Mouse (Mus musculus) right cerebral cortex, adult 18-20 months (tissue): ENCODE measurements around the gene H2-Ob.

Experiments
- DNase-seq: peaks from one replicate; pipeline ENCODE4 v3.0.0; 2022; ENCODE audit warnings: mixed read lengths

H2-Ob gene

GRCm38 (mm10) chr17:34238706-34239105 lies at the start of gene H2-Ob:
H2-Ob (plus strand) TSS chr17:34238903.
- DNase-seq = peak; percentile 26

GRCm38 (mm10) chr17:34188986-34189385 lies 49.7 kb upstream of the H2-Ob start:
- no peak for DNase-seq

- DNase-seq = no peak
Observed at GRCm38 (mm10) chr17:34192852-34193251, 45.9 kb upstream of the H2-Ob start.

GRCm38 (mm10) chr17:34193468-34193867 lies 45.2 kb upstream of the H2-Ob start:
- DNase-seq = no peak

- DNase-seq = no peak
Observed at GRCm38 (mm10) chr17:34194723-34195122, 44.0 kb upstream of the H2-Ob start.

GRCm38 (mm10) chr17:34196491-34196890 lies 42.2 kb upstream of the H2-Ob start:
- no peak for DNase-seq

GRCm38 (mm10) chr17:34196941-34197894 lies 41.5 kb upstream of the H2-Ob start, which contains the start of gene Psmb8:
Psmb8 (plus strand) TSS chr17:34197721.
- peak; percentile 88 for DNase-seq

GRCm38 (mm10) chr17:34197904-34198520 lies 40.7 kb upstream of the H2-Ob start:
- no peak for DNase-seq

- DNase-seq = no peak
Observed at GRCm38 (mm10) chr17:34198521-34198912, 40.2 kb upstream of the H2-Ob start.

- DNase-seq = no peak
Observed at GRCm38 (mm10) chr17:34199050-34199619, 39.6 kb upstream of the H2-Ob start.

- no peak for DNase-seq
Observed at GRCm38 (mm10) chr17:34200047-34200446, 38.7 kb upstream of the H2-Ob start.

GRCm38 (mm10) chr17:34200772-34201505 lies 37.8 kb upstream of the H2-Ob start:
- no peak for DNase-seq

GRCm38 (mm10) chr17:34201506-34202055 lies 37.1 kb upstream of the H2-Ob start:
- no peak for DNase-seq

GRCm38 (mm10) chr17:34202760-34203442 lies 35.8 kb upstream of the H2-Ob start:
- no peak for DNase-seq

- DNase-seq = no peak
Observed at GRCm38 (mm10) chr17:34203444-34203843, 35.3 kb upstream of the H2-Ob start, which contains the start of gene Tap2. Tap2 (plus strand) TSS chr17:34203527.

GRCm38 (mm10) chr17:34204303-34205010 lies 34.2 kb upstream of the H2-Ob start:
- DNase-seq = peak; percentile 87

- DNase-seq = no peak
Observed at GRCm38 (mm10) chr17:34205021-34205745, 33.5 kb upstream of the H2-Ob start.

GRCm38 (mm10) chr17:34205746-34206176 lies 32.9 kb upstream of the H2-Ob start:
- DNase-seq = no peak

- no peak for DNase-seq
Observed at GRCm38 (mm10) chr17:34206731-34207130, 32.0 kb upstream of the H2-Ob start.

GRCm38 (mm10) chr17:34207456-34207855 lies 31.2 kb upstream of the H2-Ob start:
- DNase-seq = no peak
